Mouse (Mus musculus) kidney, postnatal 0 days (tissue): ENCODE measurements around the gene Il22ra2. TPM values are rescaled to one million over a fixed set of nuclear protein-coding genes. Genes with fewer than 3 reads are reported as not detected.

Experiments used
- ATAC-seq: fragments of 200-750 bp; cut with Nextera tagmentation; replicated peaks from 2 replicates; pipeline ENCODE4 v1.8.0; 2017; ENCODE audit warnings: low read depth, moderate number of reproducible peaks, moderate TSS enrichment, moderate library complexity; ENCODE audit not compliant: low FRiP score
- DNase-seq: peaks from one replicate; pipeline ENCODE4 v3.0.0-alpha.2; 2016; ENCODE audit warnings: low spot score
- H3K27ac ChIP-seq: fragments of 300-500 bp; sonication (generic); 2 replicates; pipeline ENCODE4 v1.5.1; 2014; ENCODE audit warnings: mild to moderate bottlenecking
- H3K27me3 ChIP-seq: fragments of 300-500 bp; sonication (generic); 2 replicates; pipeline ENCODE4 v1.6.1; 2014; ENCODE audit warnings: low read length, mixed read lengths; ENCODE audit not compliant: insufficient read depth
- H3K36me3 ChIP-seq: fragments of 300-500 bp; sonication (generic); 2 replicates; pipeline ENCODE4 v1.6.1; 2014; ENCODE audit warnings: low read length, mixed read lengths; ENCODE audit not compliant: insufficient read depth
- H3K4me1 ChIP-seq: fragments of 300-500 bp; sonication (generic); replicated peaks from 2 replicates; pipeline ENCODE4 v1.6.1; 2014; ENCODE audit warnings: antibody characterized with exemption, low read length, mixed read lengths; ENCODE audit not compliant: insufficient read depth
- H3K4me2 ChIP-seq: fragments of 300-500 bp; sonication (generic); 2 replicates; pipeline ENCODE4 v1.6.1; 2014; ENCODE audit warnings: mild to moderate bottlenecking, low read length, moderate library complexity, mixed read lengths
- H3K4me3 ChIP-seq: fragments of 300-500 bp; sonication (generic); replicated peaks from 2 replicates; pipeline ENCODE4 v1.5.1; 2014; ENCODE audit warnings: low read depth, low read length
- H3K9ac ChIP-seq: fragments of 300-500 bp; sonication (generic); 2 replicates; pipeline ENCODE4 v1.6.1; 2014; ENCODE audit warnings: low read depth, low read length
- H3K9me3 ChIP-seq: fragments of 300-500 bp; sonication (generic); replicated peaks from 2 replicates; pipeline ENCODE4 v1.6.1; 2016; ENCODE audit warnings: low read length, inconsistent platforms, mixed read lengths
- CTCF ChIP-seq: IDR thresholded peaks from 2 replicates; pipeline ENCODE4 v1.5.1; 2016; ENCODE audit warnings: antibody characterized with exemption, low read depth, mild to moderate bottlenecking, moderate library complexity
- WGBS: fragments of 180-500 bp; shearing (Covaris S2); extraction: QIAGEN DNeasy Blood & Tissue Kit; methylation state at CpG from one replicate; pipeline ENCODE4 v1.1.7; 2014; 5-methylcytosine and 5-hydroxymethylcytosine counted together
- polyA plus RNA-seq: library from polyadenylated mRNA; unstranded; fragments of >200 nt; fragmentation: Nextera tagmentation; extraction: Ambion mirVana; gene quantifications from 2 replicates; pipeline ENCODE4 v1.2.1, GENCODE M21; 2015

The Il22ra2 gene
- polyA plus RNA-seq = not detected in 2 replicates

- no peak within 1 kb of the TSS for H3K4me3 ChIP-seq
- no peak within 1 kb of the TSS for H3K4me2 ChIP-seq
- 92% methylated on average over 2 of the region's 2 CpGs for WGBS
- no peaks in the 10 kb centered on the region for H3K27me3 ChIP-seq
- DNase-seq (no peak), ATAC-seq (no peak)
- no peak for TF ChIP-seq CTCF
- no peaks in the 10 kb centered on the region for H3K9me3 ChIP-seq
- no peaks in the 10 kb centered on the region for H3K36me3 ChIP-seq
- no peak within 1 kb of the TSS for H3K9ac ChIP-seq
- no peak within 1 kb of the TSS for H3K27ac ChIP-seq
- no peaks in the 10 kb centered on the region for H3K4me1 ChIP-seq
Measured at GRCm38 (mm10) chr10:19621408-19622048, at the start of gene Il22ra2. TSS of gene Il22ra2 (plus strand) at chr10:19621998.

- no peak for TF ChIP-seq CTCF
- H3K36me3 ChIP-seq = no peaks in the 10 kb centered on the region
- H3K9me3 ChIP-seq = no peaks in the 10 kb centered on the region
- no peaks in the 10 kb centered on the region for H3K27me3 ChIP-seq
- no peaks in the 10 kb centered on the region for H3K4me1 ChIP-seq
- no peak overlapping the region for H3K9ac ChIP-seq
- no peak overlapping the region for H3K4me2 ChIP-seq
- ATAC-seq (no peak), DNase-seq (no peak)
- H3K4me3 ChIP-seq = no peak overlapping the region
- 79% methylated on average over 3 of the region's 3 CpGs for WGBS
- H3K27ac ChIP-seq = no peak overlapping the region
Measured at GRCm38 (mm10) chr10:19577571-19577970, 44.2 kb upstream of the Il22ra2 start.

- Histone ChIP-seq H3K27ac (no peak overlapping the region), H3K36me3 (no peaks in the 10 kb centered on the region), H3K4me3 (no peak overlapping the region), H3K4me1 (no peaks in the 10 kb centered on the region), H3K9me3 (no peaks in the 10 kb centered on the region), H3K27me3 (no peaks in the 10 kb centered on the region), H3K4me2 (no peak overlapping the region), H3K9ac (no peak overlapping the region)
- DNase-seq (no peak), ATAC-seq (no peak)
- WGBS = 58% methylated on average over 6 of the region's 6 CpGs
- no peak for TF ChIP-seq CTCF
Measured at GRCm38 (mm10) chr10:19578001-19578400, 43.8 kb upstream of the Il22ra2 start.

GRCm38 (mm10) chr10:19578409-19578986 is 43.3 kb upstream of the Il22ra2 start:
- H3K9ac ChIP-seq = no peak overlapping the region
- H3K36me3 ChIP-seq = no peaks in the 10 kb centered on the region
- H3K27ac ChIP-seq = no peak overlapping the region
- ATAC-seq (no peak), DNase-seq (no peak)
- H3K4me3 ChIP-seq = no peak overlapping the region
- no peaks in the 10 kb centered on the region for H3K4me1 ChIP-seq
- WGBS = 63% methylated on average over 9 of the region's 9 CpGs
- H3K4me2 ChIP-seq = no peak overlapping the region
- H3K27me3 ChIP-seq = no peaks in the 10 kb centered on the region
- H3K9me3 ChIP-seq = no peaks in the 10 kb centered on the region
- no peak for TF ChIP-seq CTCF

GRCm38 (mm10) chr10:19580660-19581059 is 41.1 kb upstream of the Il22ra2 start:
- no peaks in the 10 kb centered on the region for H3K27me3 ChIP-seq
- 67% methylated on average over 3 of the region's 3 CpGs for WGBS
- no peak overlapping the region for H3K4me2 ChIP-seq
- no peak overlapping the region for H3K4me3 ChIP-seq
- H3K36me3 ChIP-seq = no peaks in the 10 kb centered on the region
- no peak overlapping the region for H3K9ac ChIP-seq
- ATAC-seq (no peak), DNase-seq (no peak)
- H3K27ac ChIP-seq = no peak overlapping the region
- no peaks in the 10 kb centered on the region for H3K9me3 ChIP-seq
- no peaks in the 10 kb centered on the region for H3K4me1 ChIP-seq
- no peak for TF ChIP-seq CTCF

GRCm38 (mm10) chr10:19581844-19582582 is 39.8 kb upstream of the Il22ra2 start:
- TF ChIP-seq CTCF = no peak
- no peak overlapping the region for H3K27ac ChIP-seq
- H3K27me3 ChIP-seq = no peaks in the 10 kb centered on the region
- no peaks in the 10 kb centered on the region for H3K4me1 ChIP-seq
- 75% methylated on average over 9 of the region's 9 CpGs for WGBS
- H3K4me2 ChIP-seq = no peak overlapping the region
- no peaks in the 10 kb centered on the region for H3K9me3 ChIP-seq
- no peak overlapping the region for H3K9ac ChIP-seq
- no peak overlapping the region for H3K4me3 ChIP-seq
- DNase-seq (no peak), ATAC-seq (no peak)
- no peaks in the 10 kb centered on the region for H3K36me3 ChIP-seq
